Mouse (Mus musculus): ENCODE measurements around the gene Cdkn1a.

DNA sequence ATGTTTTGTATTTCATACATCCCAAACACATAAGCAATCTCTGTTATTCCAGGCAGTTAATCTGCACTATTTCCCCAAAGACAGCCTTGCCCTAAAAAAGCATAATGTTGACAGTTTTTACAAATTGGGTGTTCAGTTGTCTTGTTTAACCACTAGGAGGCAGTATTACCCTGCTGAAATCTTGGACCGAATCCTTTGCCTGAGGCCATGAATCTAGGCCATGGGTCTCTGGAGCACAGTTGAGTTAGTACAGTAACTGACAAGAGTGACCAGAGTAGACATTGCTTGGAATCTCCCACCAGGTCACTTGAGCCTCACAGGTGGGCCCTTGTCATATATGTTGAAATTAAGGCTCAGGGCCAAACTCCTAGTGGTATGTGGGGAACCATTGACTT is 45.9 kb upstream of the Cdkn1a start:
- peak; percentile 89 for TF ChIP-seq CTCF (IDR thresholded peaks at IDR 0.05)
- TF ChIP-seq POLR2A (IDR thresholded peaks at IDR 0.05; ENCODE audit: insufficient read depth, low read depth, low read length) = no peak
